Mouse (Mus musculus): ENCODE measurements at regions not wholly inside any gene's neighbourhood (a gene's known extent, or its start where the extent isn't known, plus 50 kb on each side); places are given as distances from the start of the nearest gene placed in this dataset.
A peak's percentile ranks its signal among the peaks of the same experiment; 100 is the strongest.

GRCm38 (mm10) chr9:84830639-84831038, 481.9 kb upstream of the Gm11114 start:
- Histone ChIP-seq H3K4me2 (replicated peaks) (no peak overlapping the region), H3K4me3 (no peak overlapping the region), H3K36me3 (no peaks in the 10 kb centered on the region), H3K4me1 (no peaks in the 10 kb centered on the region), H3K9ac (no peak overlapping the region), H3K9me3 (replicated peaks) (no peaks in the 10 kb centered on the region), H3K27me3 (no peaks in the 10 kb centered on the region), H3K27ac (no peak overlapping the region)
- peak; percentile 50; the same call in 1 of the 2 replicates for ATAC-seq (ENCODE audit: low FRiP score)
- 71% methylated on average over 2 of the region's 2 CpGs for WGBS

- Histone ChIP-seq H3K9me3 (replicated peaks) (no peaks in the 10 kb centered on the region), H3K4me1 (no peaks in the 10 kb centered on the region), H3K4me3 (no peak overlapping the region), H3K27me3 (no peaks in the 10 kb centered on the region), H3K4me2 (replicated peaks) (no peak overlapping the region), H3K9ac (no peak overlapping the region), H3K27ac (no peak overlapping the region), H3K36me3 (no peaks in the 10 kb centered on the region)
- no peak for ATAC-seq (ENCODE audit: low FRiP score)
- 73% methylated on average over 1 of the region's 1 CpGs for WGBS
These were observed 475.1 kb upstream of the Gm11114 start for GRCm38 (mm10) chr9:84837498-84837897.

- no peak for ATAC-seq (ENCODE audit: low FRiP score)
- Histone ChIP-seq H3K9ac (no peak overlapping the region), H3K4me3 (no peak overlapping the region), H3K4me1 (no peaks in the 10 kb centered on the region), H3K9me3 (replicated peaks) (no peaks in the 10 kb centered on the region), H3K36me3 (no peaks in the 10 kb centered on the region), H3K27me3 (no peaks in the 10 kb centered on the region), H3K27ac (no peak overlapping the region), H3K4me2 (replicated peaks) (no peak overlapping the region)
These were observed 468.6 kb upstream of the Gm11114 start for GRCm38 (mm10) chr9:84844021-84844420.

- no peak for ATAC-seq (ENCODE audit: low FRiP score)
- H3K9me3 ChIP-seq (replicated peaks): no peaks in the 10 kb centered on the region
- WGBS: 83% methylated on average over 6 of the region's 6 CpGs
- no peak overlapping the region for H3K27ac ChIP-seq
- no peaks in the 10 kb centered on the region for H3K4me1 ChIP-seq
- no peak overlapping the region for H3K4me2 ChIP-seq (replicated peaks)
- H3K27me3 ChIP-seq: no peaks in the 10 kb centered on the region
- H3K36me3 ChIP-seq: no peaks in the 10 kb centered on the region
- H3K4me3 ChIP-seq: no peak overlapping the region
- H3K9ac ChIP-seq: no peak overlapping the region
These were observed 451.0 kb upstream of the Gm11114 start for GRCm38 (mm10) chr9:84861600-84861999.

GRCm38 (mm10) chr9:84863431-84863830, 449.1 kb upstream of the Gm11114 start:
- Histone ChIP-seq H3K4me2 (replicated peaks) (no peak overlapping the region), H3K4me3 (no peak overlapping the region), H3K4me1 (no peaks in the 10 kb centered on the region), H3K27ac (no peak overlapping the region), H3K9me3 (replicated peaks) (no peaks in the 10 kb centered on the region), H3K27me3 (no peaks in the 10 kb centered on the region), H3K9ac (no peak overlapping the region), H3K36me3 (no peaks in the 10 kb centered on the region)
- no peak for ATAC-seq (ENCODE audit: low FRiP score)
- 90% methylated on average over 5 of the region's 5 CpGs for WGBS

- Histone ChIP-seq H3K4me3 (no peak overlapping the region), H3K9ac (no peak overlapping the region), H3K27ac (no peak overlapping the region), H3K9me3 (replicated peaks) (no peaks in the 10 kb centered on the region), H3K36me3 (no peaks in the 10 kb centered on the region), H3K4me2 (replicated peaks) (no peak overlapping the region), H3K4me1 (no peaks in the 10 kb centered on the region), H3K27me3 (no peaks in the 10 kb centered on the region)
- 72% methylated on average over 2 of the region's 2 CpGs for WGBS
- ATAC-seq (ENCODE audit: low FRiP score): no peak
These were observed 418.4 kb upstream of the Gm11114 start for GRCm38 (mm10) chr9:84894148-84894547.

GRCm38 (mm10) chr9:84896073-84896472, 416.5 kb upstream of the Gm11114 start:
- no peak overlapping the region for H3K9ac ChIP-seq
- H3K27me3 ChIP-seq: no peaks in the 10 kb centered on the region
- 40% methylated on average over 2 of the region's 2 CpGs for WGBS
- no peaks in the 10 kb centered on the region for H3K4me1 ChIP-seq
- ATAC-seq (ENCODE audit: low FRiP score): no peak
- no peaks in the 10 kb centered on the region for H3K36me3 ChIP-seq
- H3K9me3 ChIP-seq (replicated peaks): no peaks in the 10 kb centered on the region
- no peak overlapping the region for H3K4me3 ChIP-seq
- H3K4me2 ChIP-seq (replicated peaks): no peak overlapping the region
- H3K27ac ChIP-seq: no peak overlapping the region

GRCm38 (mm10) chr9:84900643-84901042, 411.9 kb upstream of the Gm11114 start:
- H3K4me2 ChIP-seq (replicated peaks): no peak overlapping the region

GRCm38 (mm10) chr9:84906244-84906643, 406.3 kb upstream of the Gm11114 start:
- no peaks in the 10 kb centered on the region for H3K36me3 ChIP-seq
- H3K4me2 ChIP-seq (replicated peaks): no peak overlapping the region
- no peak overlapping the region for H3K27ac ChIP-seq
- no peaks in the 10 kb centered on the region for H3K9me3 ChIP-seq (replicated peaks)
- H3K4me3 ChIP-seq: no peak overlapping the region
- no peaks in the 10 kb centered on the region for H3K27me3 ChIP-seq
- no peaks in the 10 kb centered on the region for H3K4me1 ChIP-seq
- no peak overlapping the region for H3K9ac ChIP-seq
- 71% methylated on average over 3 of the region's 3 CpGs for WGBS
- no peak for ATAC-seq (ENCODE audit: low FRiP score)

More at GRCm38 (mm10) chr9:84900643-84901042, 411.9 kb upstream of the Gm11114 start:
- WGBS: 61% methylated on average over 2 of the region's 2 CpGs
- Histone ChIP-seq H3K27ac (no peak overlapping the region), H3K9ac (no peak overlapping the region), H3K4me3 (no peak overlapping the region), H3K4me1 (no peaks in the 10 kb centered on the region), H3K27me3 (no peaks in the 10 kb centered on the region), H3K9me3 (replicated peaks) (no peaks in the 10 kb centered on the region), H3K36me3 (no peaks in the 10 kb centered on the region)
- no peak for ATAC-seq (ENCODE audit: low FRiP score)

GRCm38 (mm10) chr9:84913321-84913720, 399.3 kb upstream of the Gm11114 start:
- WGBS: 93% methylated on average over 1 of the region's 1 CpGs
- H3K4me3 ChIP-seq: no peak overlapping the region
- H3K4me1 ChIP-seq: no peaks in the 10 kb centered on the region

GRCm38 (mm10) chr9:84922306-84922705, 390.3 kb upstream of the Gm11114 start:
- Histone ChIP-seq H3K4me1 (no peaks in the 10 kb centered on the region), H3K9me3 (replicated peaks) (no peaks in the 10 kb centered on the region), H3K4me2 (replicated peaks) (no peak overlapping the region), H3K36me3 (no peaks in the 10 kb centered on the region), H3K9ac (no peak overlapping the region), H3K27me3 (no peaks in the 10 kb centered on the region), H3K4me3 (no peak overlapping the region), H3K27ac (no peak overlapping the region)
- 79% methylated on average over 4 of the region's 4 CpGs for WGBS
- no peak for ATAC-seq (ENCODE audit: low FRiP score)

More at GRCm38 (mm10) chr9:84913321-84913720, 399.3 kb upstream of the Gm11114 start:
- ATAC-seq (ENCODE audit: low FRiP score): no peak
- no peak overlapping the region for H3K27ac ChIP-seq
- no peak overlapping the region for H3K9ac ChIP-seq
- H3K9me3 ChIP-seq (replicated peaks): no peaks in the 10 kb centered on the region
- no peak overlapping the region for H3K4me2 ChIP-seq (replicated peaks)
- H3K27me3 ChIP-seq: no peaks in the 10 kb centered on the region
- no peaks in the 10 kb centered on the region for H3K36me3 ChIP-seq

- no peaks in the 10 kb centered on the region for H3K9me3 ChIP-seq (replicated peaks)
- ATAC-seq (ENCODE audit: low FRiP score): no peak
- H3K27ac ChIP-seq: no peak overlapping the region
- H3K9ac ChIP-seq: no peak overlapping the region
- 83% methylated on average over 8 of the region's 8 CpGs for WGBS
- no peaks in the 10 kb centered on the region for H3K36me3 ChIP-seq
- no peaks in the 10 kb centered on the region for H3K27me3 ChIP-seq
- H3K4me2 ChIP-seq (replicated peaks): no peak overlapping the region
- no peak overlapping the region for H3K4me3 ChIP-seq
- no peaks in the 10 kb centered on the region for H3K4me1 ChIP-seq
These were observed 388.6 kb upstream of the Gm11114 start for GRCm38 (mm10) chr9:84923966-84924365.

- Histone ChIP-seq H3K4me1 (no peaks in the 10 kb centered on the region), H3K27ac (no peak overlapping the region), H3K4me3 (no peak overlapping the region), H3K9me3 (replicated peaks) (no peaks in the 10 kb centered on the region), H3K9ac (no peak overlapping the region), H3K4me2 (replicated peaks) (no peak overlapping the region), H3K27me3 (no peaks in the 10 kb centered on the region), H3K36me3 (no peaks in the 10 kb centered on the region)
- WGBS: 75% methylated on average over 2 of the region's 2 CpGs
- no peak for ATAC-seq (ENCODE audit: low FRiP score)
These were observed 376.1 kb upstream of the Gm11114 start for GRCm38 (mm10) chr9:84936291-84937055.

All from hindbrain, embryonic 12.5 days (tissue).